Mouse (Mus musculus) Muller cell, postnatal 12 days (primary cell): ENCODE measurements at regions not wholly inside any gene's neighbourhood (a gene's known extent, or its start where the extent isn't known, plus 50 kb on each side); places are given as distances from the start of the nearest gene placed in this dataset.
A peak's percentile ranks its signal among the peaks of the same experiment; 100 is the strongest.

Experiments used
- DNase-seq: peaks from one replicate; pipeline ENCODE4 v3.0.0-alpha.2; 2015; ENCODE audit errors: inconsistent ontology term

DNA sequence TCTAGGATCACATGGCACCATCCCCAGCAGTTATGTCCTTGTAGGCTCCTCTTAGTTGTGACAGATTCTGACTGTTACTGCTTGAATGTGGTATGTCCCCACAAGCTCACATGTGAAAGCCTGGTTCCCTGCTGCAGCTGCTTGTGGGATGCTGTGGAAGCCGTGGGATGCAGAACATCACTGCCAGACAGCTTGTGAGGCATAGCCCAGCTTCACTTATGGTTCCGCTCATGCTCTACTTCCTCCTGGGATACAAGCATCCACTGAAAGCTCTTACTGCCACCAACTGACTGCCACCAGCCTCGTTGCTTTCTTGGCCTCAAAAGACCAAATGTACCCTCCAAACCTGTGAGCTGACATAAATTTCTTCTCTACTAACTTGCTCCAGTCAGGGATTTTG, 167.7 kb upstream of the Ccdc122 start:
- DNase-seq: no peak

DNA sequence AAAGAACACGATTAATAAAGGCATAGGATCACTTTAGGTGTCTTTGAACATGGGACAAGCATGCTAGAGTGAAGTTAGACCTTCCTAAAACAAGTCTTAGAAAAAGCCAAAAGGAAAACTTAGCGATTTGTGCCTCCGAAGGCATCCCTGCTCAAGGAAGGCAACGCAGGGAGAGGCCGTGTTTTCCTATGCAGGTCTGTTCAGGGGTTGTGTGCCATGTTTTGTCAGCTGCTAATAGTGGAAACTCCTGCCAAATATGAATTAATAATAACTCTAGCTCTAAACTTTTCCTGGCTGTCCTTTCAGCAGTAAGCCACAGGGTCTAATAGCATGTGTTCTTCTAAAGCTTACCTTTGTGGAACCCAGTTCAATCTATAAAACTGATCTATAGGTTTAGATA, 168.4 kb upstream of the Ccdc122 start:
- no peak for DNase-seq

- no peak for DNase-seq
These were observed 171.9 kb upstream of the Ccdc122 start for GRCm38 (mm10) chr14:76864664-76865063.

- DNase-seq: no peak
These were observed 173.4 kb upstream of the Ccdc122 start for GRCm38 (mm10) chr14:76863035-76863706.

- DNase-seq: no peak
These were observed 178.2 kb upstream of the Ccdc122 start for GRCm38 (mm10) chr14:76858396-76858795.

GRCm38 (mm10) chr14:76857196-76857773, 179.3 kb upstream of the Ccdc122 start:
- DNase-seq: no peak

GRCm38 (mm10) chr14:76856591-76856990, 180.0 kb upstream of the Ccdc122 start:
- DNase-seq: no peak

GRCm38 (mm10) chr14:76854965-76855364, 181.6 kb upstream of the Ccdc122 start:
- no peak for DNase-seq

DNA sequence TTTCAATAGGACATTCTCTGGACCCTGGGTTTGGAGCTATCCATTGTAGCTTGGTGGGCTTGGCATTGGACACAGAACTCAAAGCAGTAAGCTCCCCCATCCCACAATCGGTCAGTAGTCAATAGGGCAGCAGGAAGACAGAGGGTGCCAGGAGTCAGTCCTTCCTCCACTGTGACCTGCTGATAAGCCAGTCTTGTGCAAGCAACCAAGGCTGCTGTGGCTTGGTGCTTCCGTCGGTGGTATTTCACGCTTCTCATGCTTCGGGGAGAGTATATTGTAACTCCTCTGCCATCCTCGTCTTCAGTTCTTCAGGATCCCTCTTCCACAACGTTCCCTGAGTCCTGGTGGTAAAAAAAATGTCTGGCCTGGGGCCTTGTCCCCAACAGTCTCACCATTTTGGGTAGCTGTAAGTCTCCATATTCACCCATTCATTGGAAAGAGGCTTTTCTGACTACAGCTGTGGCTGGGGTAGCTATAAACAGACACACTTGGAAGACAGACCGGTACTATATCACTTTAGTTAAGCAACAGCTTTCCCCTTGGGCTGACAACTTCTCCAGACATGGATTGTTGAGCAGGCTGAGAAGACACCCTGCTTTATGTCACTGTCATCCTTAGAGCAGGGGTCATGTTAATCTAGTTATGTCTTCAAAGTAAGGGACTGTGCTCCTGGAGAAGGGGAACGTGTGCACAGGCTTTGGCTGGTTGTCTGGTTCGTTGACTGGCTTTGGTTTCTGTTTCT, 184.9 kb upstream of the Ccdc122 start:
- no peak for DNase-seq

DNA sequence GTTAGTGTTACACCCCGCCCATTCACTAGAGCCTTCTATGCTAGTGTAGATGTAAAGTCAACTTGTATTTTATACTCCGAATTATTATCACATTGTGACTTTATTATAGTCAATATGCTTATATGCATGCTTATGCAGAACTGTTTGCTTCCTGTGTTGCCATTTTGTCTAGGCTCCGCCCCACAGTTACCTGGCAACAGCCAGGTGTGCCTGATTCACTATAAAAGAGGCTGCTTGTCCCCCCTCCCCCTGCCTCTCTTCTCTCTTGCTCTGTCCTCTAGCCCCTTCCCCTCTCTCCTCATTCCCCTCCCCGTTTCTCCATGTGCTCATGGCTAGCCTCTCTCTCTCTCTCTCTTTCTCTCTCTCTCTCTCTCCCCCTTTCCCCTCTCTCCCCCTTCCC, 185.9 kb upstream of the Ccdc122 start:
- DNase-seq: no peak

DNA sequence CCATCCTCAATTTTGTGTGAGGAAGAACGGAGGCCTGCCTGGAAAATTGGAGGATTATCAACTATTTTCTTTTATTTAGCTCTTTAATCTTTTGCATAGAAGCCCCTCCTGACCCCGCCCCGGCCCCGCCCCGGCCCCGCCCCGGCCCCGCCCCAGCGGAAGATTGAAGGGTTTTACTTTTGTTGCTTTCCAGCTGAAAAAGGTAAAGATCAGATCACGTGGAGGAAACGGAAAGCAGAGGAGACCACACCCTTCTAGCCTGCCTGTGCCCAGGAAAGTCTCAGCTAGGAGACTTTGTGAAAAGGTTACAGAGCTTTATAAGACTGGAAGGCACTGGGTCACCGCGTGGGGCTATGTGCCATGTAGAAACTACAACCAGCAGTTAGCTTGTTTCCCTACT, 186.5 kb upstream of the Ccdc122 start:
- no peak for DNase-seq

GRCm38 (mm10) chr14:76849636-76850035, 186.9 kb upstream of the Ccdc122 start:
- no peak for DNase-seq

- peak; percentile 15 for DNase-seq
These were observed 187.5 kb upstream of the Ccdc122 start for GRCm38 (mm10) chr14:76849071-76849470.

GRCm38 (mm10) chr14:76845706-76846105, 190.9 kb upstream of the Ccdc122 start:
- no peak for DNase-seq

GRCm38 (mm10) chr14:76844717-76845116, 191.9 kb upstream of the Ccdc122 start:
- DNase-seq: no peak

- no peak for DNase-seq
These were observed 198.9 kb upstream of the Ccdc122 start for GRCm38 (mm10) chr14:76837583-76838220.

- DNase-seq: peak; percentile 82
These were observed 199.6 kb upstream of the Ccdc122 start for GRCm38 (mm10) chr14:76836926-76837516.

DNA sequence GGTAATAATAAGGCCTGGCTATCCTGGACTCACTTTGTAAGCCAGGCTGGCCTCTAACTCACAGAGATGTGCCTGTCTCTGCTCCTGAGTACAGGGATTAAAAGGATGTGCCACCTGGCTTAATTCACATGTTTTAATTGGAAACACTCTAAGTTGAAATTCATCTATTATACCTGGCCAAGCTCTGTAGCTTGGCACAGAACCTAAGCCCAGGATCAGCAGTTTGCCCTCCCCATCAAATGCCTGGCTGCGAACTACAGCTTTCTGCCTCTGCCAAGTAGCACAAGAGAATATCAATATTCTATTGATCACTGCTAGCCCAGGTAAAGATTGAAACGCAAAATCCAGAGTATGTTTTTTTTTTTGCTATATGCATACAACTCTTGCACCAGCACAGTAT, 200.3 kb upstream of the Ccdc122 start:
- DNase-seq: no peak

- DNase-seq: no peak
These were observed 202.5 kb upstream of the Ccdc122 start for GRCm38 (mm10) chr14:76834084-76834483.

GRCm38 (mm10) chr14:76829161-76829510, 207.4 kb upstream of the Ccdc122 start:
- no peak for DNase-seq

DNA sequence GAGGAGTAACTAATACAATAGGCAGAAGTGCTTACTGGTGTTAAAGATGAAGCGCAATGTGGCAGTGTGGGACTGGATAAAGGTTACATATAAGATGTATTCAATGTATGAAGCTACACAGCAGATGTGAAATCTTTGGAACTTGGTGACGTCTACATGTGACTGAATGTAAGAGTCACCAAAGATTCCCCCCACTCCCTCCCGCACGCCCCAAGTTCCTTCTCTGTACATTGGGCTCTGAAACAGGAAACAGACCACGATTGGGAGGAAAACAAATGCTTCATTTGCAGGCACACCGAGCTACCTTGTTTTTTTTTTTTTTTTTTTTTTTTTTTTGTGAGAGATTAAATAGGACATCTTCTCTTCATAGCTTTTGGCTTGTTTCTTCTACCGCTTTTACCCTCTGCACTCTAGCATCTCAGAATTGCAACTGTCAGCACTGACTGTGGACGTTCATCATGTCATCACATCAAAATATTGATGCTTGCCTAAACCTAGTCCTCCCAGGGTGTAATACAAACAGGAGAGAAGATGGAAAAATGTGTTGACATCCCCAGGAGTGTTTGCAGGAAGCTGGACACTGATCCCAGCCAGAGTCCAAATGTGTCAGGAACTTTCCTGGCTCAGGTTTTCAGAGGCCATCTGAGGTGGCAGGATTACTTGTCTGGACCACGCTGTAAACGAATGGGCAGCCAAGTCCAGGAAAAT, 208.0 kb upstream of the Ccdc122 start:
- DNase-seq: no peak

- no peak for DNase-seq
These were observed 212.5 kb upstream of the Ccdc122 start for GRCm38 (mm10) chr14:76824066-76824465.
